Mouse (Mus musculus): ENCODE measurements around the gene Rela.

Rela gene

DNA sequence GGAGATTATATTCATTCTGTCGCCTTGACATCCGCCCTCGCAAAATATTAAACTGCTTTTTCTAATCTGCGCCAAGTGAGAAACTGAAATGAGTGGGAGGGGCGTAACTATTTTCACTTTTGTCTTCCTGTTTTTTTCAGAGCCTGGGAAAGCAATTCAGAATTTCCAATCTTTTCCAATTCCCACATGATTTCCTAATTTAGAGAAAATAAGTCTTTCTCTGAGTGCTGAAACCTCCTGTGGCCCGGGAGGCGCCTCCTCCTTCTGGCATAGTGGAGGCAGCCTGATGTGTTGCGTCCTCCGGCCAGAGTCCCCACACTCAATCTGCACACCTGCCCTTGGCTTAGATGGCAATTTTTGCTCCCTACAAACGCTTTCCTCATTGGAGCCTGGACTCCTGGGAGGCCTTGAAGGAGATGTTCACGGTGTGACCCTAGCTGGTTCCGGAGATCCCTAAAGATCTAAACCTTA is 677 bp upstream of the Rela start:
- DNase-seq: peak; percentile 42

GRCm38 (mm10) chr19:5638416-5639005 is 1.2 kb downstream of the Rela start:
- no peak for DNase-seq

DNA sequence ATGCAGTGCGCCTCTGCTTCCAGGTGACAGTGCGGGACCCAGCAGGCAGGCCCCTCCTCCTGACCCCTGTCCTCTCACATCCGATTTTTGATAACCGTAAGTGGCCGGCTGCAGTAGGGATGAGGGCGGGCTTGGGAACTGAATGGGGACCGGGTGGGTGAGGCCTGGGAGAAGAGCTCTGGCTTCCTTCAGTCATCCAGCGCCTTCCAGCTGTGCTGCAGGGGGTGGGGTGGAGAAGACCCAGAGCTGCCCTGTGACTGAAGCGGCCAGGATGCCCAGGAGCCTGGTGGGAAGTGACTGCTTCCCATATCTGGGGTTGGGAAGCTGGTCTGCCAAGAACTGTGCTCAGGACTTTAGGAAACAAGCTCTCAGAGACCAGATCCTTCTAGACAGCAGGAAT is 3.1 kb downstream of the Rela start:
- no peak for DNase-seq

GRCm38 (mm10) chr19:5641021-5641420 is 3.7 kb downstream of the Rela start:
- no peak for DNase-seq

GRCm38 (mm10) chr19:5641641-5642040 is 4.4 kb downstream of the Rela start:
- no peak for DNase-seq

GRCm38 (mm10) chr19:5645280-5645679 is 8.0 kb downstream of the Rela start:
- DNase-seq: no peak

GRCm38 (mm10) chr19:5646731-5647330 is 9.5 kb downstream of the Rela start:
- DNase-seq: no peak

DNA sequence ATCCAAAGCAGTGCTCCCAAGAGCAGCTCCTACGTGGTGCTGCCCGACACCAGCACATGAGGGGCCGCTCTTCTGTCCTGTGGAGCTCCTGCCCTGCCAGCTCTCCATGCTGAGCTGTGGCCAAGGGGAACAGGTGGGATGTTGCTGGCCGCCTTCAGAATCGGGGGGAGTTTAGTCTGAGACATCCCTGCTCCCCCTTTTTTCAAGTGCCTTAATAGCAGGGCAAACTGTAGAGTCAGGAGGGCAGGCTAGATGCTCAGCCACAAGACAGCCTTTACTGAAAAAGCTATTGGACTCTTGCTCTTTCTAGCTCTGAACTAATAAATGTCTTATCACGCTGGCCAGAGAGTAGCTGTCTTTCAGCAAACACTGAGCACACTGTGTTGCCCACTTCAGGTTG is 10.5 kb downstream of the Rela start:
- DNase-seq: no peak

DNA sequence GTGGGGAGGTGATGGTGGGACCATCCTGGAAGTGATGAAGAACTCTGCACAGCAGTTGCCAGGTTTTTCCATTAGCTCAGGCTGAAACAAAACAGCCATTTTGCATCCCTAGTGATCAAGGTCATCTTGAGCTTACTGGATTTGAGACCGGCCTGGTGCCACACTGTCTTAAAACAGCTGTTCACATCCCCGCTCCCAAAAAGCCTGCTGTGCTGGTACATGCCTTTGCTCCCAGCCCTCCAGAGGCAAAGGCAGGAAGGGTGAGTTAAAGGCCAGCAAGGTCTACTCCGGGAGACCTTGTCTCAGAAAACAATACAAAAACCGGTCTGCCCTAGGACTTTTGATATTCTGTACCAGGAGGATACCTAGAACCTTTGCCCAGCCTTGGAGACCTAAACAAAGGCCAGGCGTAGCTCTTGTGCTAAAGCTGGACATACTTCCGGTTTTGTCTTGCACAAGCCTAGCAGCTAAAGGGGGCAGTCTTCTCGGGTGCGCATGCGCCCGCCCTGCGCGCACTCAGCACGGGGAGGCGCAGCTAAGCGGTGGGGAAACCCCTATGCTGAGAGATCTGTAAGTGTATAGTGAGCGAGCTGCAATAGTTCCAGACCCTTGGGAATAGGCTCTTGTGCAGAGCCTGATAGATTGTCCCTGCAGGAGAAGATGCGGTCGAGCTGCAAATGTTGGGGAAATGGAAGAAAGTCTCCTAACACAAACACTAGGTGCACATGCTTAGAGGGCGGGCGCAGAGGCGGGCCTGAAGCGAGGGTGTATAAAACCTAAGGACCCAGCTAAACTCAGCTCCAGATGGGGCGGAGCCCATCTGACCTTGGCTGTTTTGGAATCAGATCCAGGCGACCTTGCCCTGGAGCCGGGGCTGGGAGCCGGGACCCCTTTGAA is 11.4 kb downstream of the Rela start:
- DNase-seq: peak; percentile 91

GRCm38 (mm10) chr19:5649298-5649741 is 12.0 kb downstream of the Rela start:
- DNase-seq: peak; percentile 62

GRCm38 (mm10) chr19:5651502-5652274 is 14.4 kb downstream of the Rela start:
- DNase-seq: no peak

GRCm38 (mm10) chr19:5652570-5652969 is 15.3 kb downstream of the Rela start:
- DNase-seq: no peak

DNA sequence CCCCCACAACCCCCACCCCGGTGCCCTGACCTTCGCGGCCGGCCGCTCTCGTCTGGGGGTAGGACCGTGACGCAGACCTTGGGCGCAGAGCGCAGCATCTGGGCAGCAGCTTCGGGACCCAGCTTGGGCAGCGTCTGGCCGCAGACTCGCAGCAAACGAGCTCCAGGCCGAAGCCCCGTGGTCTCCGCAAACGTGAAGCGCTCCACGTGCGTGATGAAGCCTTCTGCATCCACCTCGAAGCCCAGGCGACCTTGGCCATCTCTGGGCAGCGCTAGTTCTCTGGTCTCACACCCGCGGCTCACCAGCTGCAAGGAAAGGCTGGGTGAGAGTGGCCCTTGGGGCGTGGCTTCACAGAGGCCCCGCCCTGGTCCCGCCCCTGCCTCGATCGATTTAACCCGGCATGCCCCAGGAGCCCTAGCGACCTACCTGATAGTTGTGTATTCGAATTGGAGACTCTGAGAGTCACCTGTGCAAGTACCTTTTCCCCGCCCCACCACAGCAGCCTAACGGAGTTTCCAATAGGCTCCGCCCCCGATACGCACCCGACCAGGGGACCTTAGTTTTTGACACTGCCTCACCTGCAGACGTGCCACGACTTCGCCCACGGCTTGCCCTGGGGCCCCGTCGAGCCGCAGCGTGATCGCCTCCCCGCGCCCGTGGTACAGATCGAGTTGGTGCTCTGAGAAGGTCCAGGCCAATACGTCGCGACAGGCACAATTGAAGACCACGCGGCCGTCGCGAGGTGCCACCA is 16.9 kb downstream of the Rela start:
- no peak for DNase-seq

- no peak for DNase-seq
Observed at GRCm38 (mm10) chr19:5654720-5655298, 17.5 kb downstream of the Rela start.

- peak; percentile 70 for DNase-seq
Observed at GRCm38 (mm10) chr19:5660942-5661751, 23.9 kb downstream of the Rela start.

GRCm38 (mm10) chr19:5662310-5662709 is 25.0 kb downstream of the Rela start:
- DNase-seq: no peak

DNA sequence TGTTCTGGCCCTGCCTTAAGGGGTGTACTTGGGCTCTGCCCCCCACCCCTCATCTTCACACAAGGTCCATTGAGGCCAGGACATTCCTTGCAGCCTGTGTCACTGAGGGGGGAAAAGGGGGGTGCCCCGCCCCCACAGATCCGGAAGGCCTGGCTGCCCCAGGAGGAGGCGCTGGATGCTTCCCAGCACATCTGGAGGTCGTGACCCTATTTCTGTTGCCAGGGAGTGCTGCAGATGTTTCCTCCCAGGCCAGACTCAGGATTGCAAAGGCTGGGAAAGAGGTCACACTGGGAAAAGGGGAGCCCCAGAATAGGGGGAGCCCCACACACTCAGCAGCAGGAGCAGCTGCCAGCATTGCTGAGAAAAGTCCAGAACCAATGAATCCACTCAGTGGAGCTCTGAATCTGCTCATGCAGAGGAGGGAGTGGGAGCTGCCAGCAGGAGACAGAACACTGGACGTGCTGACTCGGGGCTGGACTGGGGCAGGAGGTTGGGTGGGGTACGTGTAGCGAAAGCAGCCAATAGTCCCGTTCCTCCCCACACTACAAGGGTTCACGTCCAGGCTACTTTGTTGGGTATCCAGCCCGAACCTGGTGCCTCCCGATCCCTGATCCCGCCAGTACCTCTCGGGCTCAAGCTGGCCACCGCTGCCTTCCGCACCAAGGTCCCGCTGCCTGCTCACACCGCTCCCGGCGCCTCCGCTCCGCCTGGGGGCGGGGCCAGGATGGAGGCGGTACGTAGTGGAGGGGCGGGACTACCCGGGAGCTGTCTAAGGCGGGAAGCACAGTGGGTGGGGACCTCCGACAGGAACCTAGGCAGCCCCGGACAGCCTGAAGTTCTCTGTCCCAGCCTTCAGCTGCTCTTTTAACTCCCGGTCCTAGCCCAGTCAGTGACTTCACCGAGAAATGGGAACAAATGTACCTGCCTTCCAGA is 26.0 kb downstream of the Rela start, which contains the start of gene Sipa1:
Gene Sipa1, minus strand, starts transcription at position 727 of the 933 bp plus-strand sequence.
- peak; percentile 98 for DNase-seq

GRCm38 (mm10) chr19:5664669-5665257 is 27.5 kb downstream of the Rela start:
- DNase-seq: no peak

DNA sequence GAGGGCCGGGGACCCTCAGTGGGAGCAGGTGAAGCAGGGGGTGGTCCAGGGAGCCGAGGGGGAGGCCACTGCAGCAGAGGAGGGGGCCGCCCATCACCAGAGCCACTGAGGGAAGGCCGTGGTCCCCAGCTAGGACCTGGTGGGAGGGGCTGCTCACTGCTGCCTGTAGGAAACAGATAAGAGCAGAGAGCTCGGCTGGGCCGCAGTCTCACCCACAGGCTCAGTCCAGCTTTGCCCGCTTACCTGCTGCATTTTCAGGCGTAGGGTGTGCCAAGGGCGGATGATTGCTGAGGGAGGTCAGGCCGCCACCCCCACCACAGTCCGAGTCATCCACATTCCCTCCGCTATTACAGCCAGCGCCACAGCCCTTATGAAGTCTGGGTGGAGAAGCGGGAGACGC is 28.2 kb downstream of the Rela start:
- DNase-seq: no peak

Measured in lung, postnatal 10 days (tissue).